Mouse (Mus musculus): ENCODE data around the gene Rab36.

DNA sequence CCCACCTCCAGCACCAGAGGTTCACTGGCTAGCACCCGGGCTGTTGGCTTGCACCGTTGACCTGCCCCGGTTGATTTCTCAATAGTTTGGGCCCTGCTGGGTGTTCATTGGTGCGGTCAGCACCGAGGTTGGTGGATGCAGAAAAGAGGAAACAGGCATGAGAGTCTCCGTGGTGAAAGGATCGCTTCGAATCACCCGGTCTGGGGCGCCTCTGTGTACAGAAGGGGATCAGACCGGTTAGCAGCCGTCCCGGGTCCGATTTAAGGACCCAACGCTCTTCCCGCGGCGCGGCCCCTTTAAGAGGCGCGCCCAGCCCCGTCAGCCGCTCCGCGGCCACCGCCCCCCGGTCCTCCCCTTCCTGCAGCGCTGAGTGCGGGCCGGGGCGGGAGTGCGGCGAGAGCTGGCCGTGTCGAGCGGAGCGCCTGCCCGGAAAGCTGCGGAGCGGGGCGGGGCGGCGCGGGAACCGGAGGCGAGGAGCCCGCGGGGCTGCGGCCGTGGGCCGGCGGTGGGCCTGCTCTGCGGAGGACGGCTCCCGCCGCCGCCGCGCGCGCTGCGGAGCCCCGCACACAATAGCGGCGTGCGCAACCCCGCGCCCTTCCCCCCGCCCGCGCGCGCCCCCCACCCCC is 23.5 kb downstream of the Rab36 start, which contains the start of gene Bcr:
- TF ChIP-seq EP300 (IDR thresholded peaks at IDR 0.05; ENCODE audit: low read depth in 1 of 2, low read length in 2 of 2) (no peak), POLR2A (IDR thresholded peaks at IDR 0.05; ENCODE audit: control insufficient read depth in 1 of 2, insufficient read depth in 1 of 2, low read depth in 1 of 2, low read length in 2 of 2, poor library complexity in 1 of 2) (no peak), ZC3H11A (IDR thresholded peaks at IDR 0.05; ENCODE audit: low read depth, low read length) (no peak), GATA1 (IDR thresholded peaks at IDR 0.05; ENCODE audit: low read depth, low read length) (no peak), MXI1 (IDR thresholded peaks at IDR 0.05; ENCODE audit: low read depth, low read length) (no peak), NELFE (IDR thresholded peaks at IDR 0.05; ENCODE audit: low read depth, low read length) (no peak), ZKSCAN1 (IDR thresholded peaks at IDR 0.05; ENCODE audit: low read depth, low read length) (no peak)
